Comparison of ENCODE assay signal across 8 mouse cellular contexts in the genomic region with DNA sequence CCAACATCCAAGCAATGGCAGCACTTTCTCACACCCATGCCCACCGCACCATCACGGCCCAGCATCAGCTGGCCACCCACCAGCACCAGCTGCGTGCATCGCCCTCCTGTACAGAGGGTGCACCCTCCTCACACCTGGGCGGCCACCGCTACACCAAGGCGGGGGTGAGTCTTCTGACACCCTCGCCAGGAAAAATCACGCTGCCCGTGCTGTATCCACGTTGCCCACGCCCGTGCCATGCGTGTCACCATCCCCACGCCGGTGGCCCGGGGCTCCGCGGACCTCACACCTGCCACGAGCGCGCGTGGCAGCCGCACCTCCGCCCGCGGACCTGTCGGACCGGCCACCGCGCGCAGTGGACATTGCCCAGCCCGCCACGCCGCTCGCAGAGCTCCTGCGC. TPM values are rescaled to one million over a fixed set of nuclear protein-coding genes. Genes with fewer than 3 reads are reported as not detected.
A peak's percentile ranks its signal among the peaks of the same experiment; 100 is the strongest.
DNase-seq lines count a peak whose midpoint lies in the region; ATAC-seq and TF ChIP-seq lines count a peak whose summit lies in the region.

No protein-coding gene starts in this region.

- no peaks in the 10 kb centered on the region for H3K36me3 ChIP-seq in erythroblast, embryonic 14.5 days (ENCODE audit: control insufficient read depth)
- no peaks in the 10 kb centered on the region for H3K36me3 ChIP-seq in testis, adult 2 months (ENCODE audit: control insufficient read depth, insufficient read depth, low read length)
- no peaks in the 10 kb centered on the region for H3K36me3 ChIP-seq in limb, embryonic 15.5 days
- no peaks in the 10 kb centered on the region for H3K36me3 ChIP-seq in stomach, embryonic 16.5 days (ENCODE audit: control insufficient read depth, insufficient read depth, low read length)

- ATAC-seq in erythroblast, adult 5-6 weeks (replicated peaks; ENCODE audit: low FRiP score, poor library complexity, severe bottlenecking), result no peak
- ATAC-seq in limb, embryonic 15.5 days (ENCODE audit: insufficient number of reproducible peaks, low FRiP score, low TSS enrichment, low read depth), result no peak
- ATAC-seq in stomach, embryonic 16.5 days (ENCODE audit: insufficient read depth, low FRiP score), result peak; percentile 24; the same call in 1 of the 2 replicates

- H3K27ac ChIP-seq in testis, adult 2 months (ENCODE audit: control insufficient read depth, insufficient read depth, low read depth, low read length), result no peak overlapping the region
- no peak overlapping the region for H3K27ac ChIP-seq in limb, embryonic 15.5 days
- H3K27ac ChIP-seq in stomach, embryonic 16.5 days (ENCODE audit: low read length), result no peak overlapping the region

- no peak for DNase-seq in testis, postnatal 10 days (ENCODE audit: low spot score)
- no peak for DNase-seq in spleen, postnatal 36 days (ENCODE audit: low spot score in 2 of 2)
- no peak for DNase-seq in layer of hippocampus, postnatal 10 days (ENCODE audit: low spot score in 2 of 2)

- WGBS in limb, embryonic 15.5 days, result 5% methylated on average over 37 of the region's 37 CpGs
- 6% methylated on average over 37 of the region's 37 CpGs for WGBS in stomach, embryonic 16.5 days

- peaks cover 9% of the 10 kb centered on the region for H3K4me1 ChIP-seq in erythroblast, embryonic 14.5 days (ENCODE audit: control insufficient read depth)
- H3K4me1 ChIP-seq in testis, adult 2 months (ENCODE audit: control insufficient read depth, insufficient read depth, low read length), result peaks cover 7% of the 10 kb centered on the region
- peaks cover 26% of the 10 kb centered on the region for H3K4me1 ChIP-seq in limb, embryonic 15.5 days
- H3K4me1 ChIP-seq in stomach, embryonic 16.5 days (ENCODE audit: control insufficient read depth, insufficient read depth, low read length), result peaks cover 18% of the 10 kb centered on the region; the same call in 1 of the 2 replicates

- peak overlapping the region; percentile 47 for H3K4me3 ChIP-seq in erythroblast, embryonic 14.5 days (replicated peaks)
- H3K4me3 ChIP-seq in testis, adult 2 months (ENCODE audit: control insufficient read depth, low read depth, low read length), result peak overlapping the region; percentile 81
- peak overlapping the region; percentile 74 for H3K4me3 ChIP-seq in limb, embryonic 15.5 days
- H3K4me3 ChIP-seq in stomach, embryonic 16.5 days (replicated peaks; ENCODE audit: low read length), result peak overlapping the region; percentile 67

- peak overlapping the region; percentile 94 for H3K4me2 ChIP-seq in limb, embryonic 15.5 days
- peak overlapping the region; percentile 99 for H3K4me2 ChIP-seq in stomach, embryonic 16.5 days (ENCODE audit: low read depth, low read length)

- no peak for TF ChIP-seq POLR2A in testis, adult 2 months (IDR thresholded peaks at IDR 0.05; ENCODE audit: control insufficient read depth, low read depth, low read length)

- peaks cover 26% of the 10 kb centered on the region for H3K27me3 ChIP-seq in erythroblast, embryonic 14.5 days (ENCODE audit: control insufficient read depth)
- H3K27me3 ChIP-seq in testis, adult 2 months (ENCODE audit: control insufficient read depth, insufficient read depth, low read length), result no peaks in the 10 kb centered on the region
- H3K27me3 ChIP-seq in limb, embryonic 15.5 days, result peaks cover 38% of the 10 kb centered on the region
- peaks cover 5% of the 10 kb centered on the region; the same call in 1 of the 2 replicates for H3K27me3 ChIP-seq in stomach, embryonic 16.5 days (ENCODE audit: control insufficient read depth, insufficient read depth, low read length)

- H3K9ac ChIP-seq in limb, embryonic 15.5 days, result peak overlapping the region; percentile 71
- peak overlapping the region; percentile 85 for H3K9ac ChIP-seq in stomach, embryonic 16.5 days (ENCODE audit: low read length)

- TF ChIP-seq CTCF in testis, adult 2 months (IDR thresholded peaks at IDR 0.05; ENCODE audit: control insufficient read depth, insufficient read depth, insufficient replicate concordance, low read depth, low read length), result no peak

- H3K9me3 ChIP-seq in erythroblast, embryonic 14.5 days (ENCODE audit: control insufficient read depth, low read length), result no peaks in the 10 kb centered on the region
- H3K9me3 ChIP-seq in limb, embryonic 15.5 days, result no peaks in the 10 kb centered on the region
- H3K9me3 ChIP-seq in stomach, embryonic 16.5 days (replicated peaks; ENCODE audit: control insufficient read depth, low read length), result no peaks in the 10 kb centered on the region

RNA-seq across cellular contexts. Expression of gene Dagla, which starts 0.3 kb away (rescaled TPM):
- 0.01 TPM in 2 replicates for polyA plus RNA-seq in erythroblast, embryonic 14.5 days (2012)
- total RNA-seq in erythroblast, adult 5-6 weeks (2015; ENCODE audit: low replicate concordance), result not detected in 2 replicates
- total RNA-seq in erythroblast, adult 5-6 weeks (2017; ENCODE audit: low replicate concordance), result not detected in 2 replicates
- 1.7 and 1.8 TPM in 2 replicates for polyA plus RNA-seq in testis, adult 2 months (2012; rRNA removed)
- 3.1 and 3.3 TPM in 2 replicates for polyA plus RNA-seq in limb, embryonic 15.5 days (2015; fragmentation: Nextera tagmentation; extraction: Ambion mirVana)
- 2.9 and 3.4 TPM in 2 replicates for polyA plus RNA-seq in stomach, embryonic 16.5 days (2015; fragmentation: Nextera tagmentation; extraction: Ambion mirVana)
- 100 to 1,000 TPM; 102 TPM for total RNA-seq in layer of hippocampus, postnatal 10 days (2021)
